Mouse (Mus musculus) kidney, postnatal 0 days (tissue): ENCODE results near the gene Wasf2. TPM values are rescaled to one million over a fixed set of nuclear protein-coding genes. Genes with fewer than 3 reads are reported as not detected.

Experiments used
- ATAC-seq: fragments of 200-750 bp; cut with Nextera tagmentation; replicated peaks from 2 replicates; pipeline ENCODE4 v1.8.0; 2017; ENCODE audit warnings: low read depth, moderate number of reproducible peaks, moderate TSS enrichment, moderate library complexity; ENCODE audit not compliant: low FRiP score
- DNase-seq: peaks from one replicate; pipeline ENCODE4 v3.0.0-alpha.2; 2016; ENCODE audit warnings: low spot score
- H3K27ac ChIP-seq: fragments of 300-500 bp; sonication (generic); 2 replicates; pipeline ENCODE4 v1.5.1; 2014; ENCODE audit warnings: mild to moderate bottlenecking
- H3K27me3 ChIP-seq: fragments of 300-500 bp; sonication (generic); 2 replicates; pipeline ENCODE4 v1.6.1; 2014; ENCODE audit warnings: low read length, mixed read lengths; ENCODE audit not compliant: insufficient read depth
- H3K36me3 ChIP-seq: fragments of 300-500 bp; sonication (generic); 2 replicates; pipeline ENCODE4 v1.6.1; 2014; ENCODE audit warnings: low read length, mixed read lengths; ENCODE audit not compliant: insufficient read depth
- H3K4me1 ChIP-seq: fragments of 300-500 bp; sonication (generic); replicated peaks from 2 replicates; pipeline ENCODE4 v1.6.1; 2014; ENCODE audit warnings: antibody characterized with exemption, low read length, mixed read lengths; ENCODE audit not compliant: insufficient read depth
- H3K4me2 ChIP-seq: fragments of 300-500 bp; sonication (generic); 2 replicates; pipeline ENCODE4 v1.6.1; 2014; ENCODE audit warnings: mild to moderate bottlenecking, low read length, moderate library complexity, mixed read lengths
- H3K4me3 ChIP-seq: fragments of 300-500 bp; sonication (generic); replicated peaks from 2 replicates; pipeline ENCODE4 v1.5.1; 2014; ENCODE audit warnings: low read depth, low read length
- H3K9ac ChIP-seq: fragments of 300-500 bp; sonication (generic); 2 replicates; pipeline ENCODE4 v1.6.1; 2014; ENCODE audit warnings: low read depth, low read length
- H3K9me3 ChIP-seq: fragments of 300-500 bp; sonication (generic); replicated peaks from 2 replicates; pipeline ENCODE4 v1.6.1; 2016; ENCODE audit warnings: low read length, inconsistent platforms, mixed read lengths
- CTCF ChIP-seq: IDR thresholded peaks from 2 replicates; pipeline ENCODE4 v1.5.1; 2016; ENCODE audit warnings: antibody characterized with exemption, low read depth, mild to moderate bottlenecking, moderate library complexity
- WGBS: fragments of 180-500 bp; shearing (Covaris S2); extraction: QIAGEN DNeasy Blood & Tissue Kit; methylation state at CpG from one replicate; pipeline ENCODE4 v1.1.7; 2014; 5-methylcytosine and 5-hydroxymethylcytosine counted together
- polyA plus RNA-seq: library from polyadenylated mRNA; unstranded; fragments of >200 nt; fragmentation: Nextera tagmentation; extraction: Ambion mirVana; gene quantifications from 2 replicates; pipeline ENCODE4 v1.2.1, GENCODE M21; 2015

Gene Wasf2
- polyA plus RNA-seq, 1 experiment from 2014 or later, result 98.8 TPM

DNA sequence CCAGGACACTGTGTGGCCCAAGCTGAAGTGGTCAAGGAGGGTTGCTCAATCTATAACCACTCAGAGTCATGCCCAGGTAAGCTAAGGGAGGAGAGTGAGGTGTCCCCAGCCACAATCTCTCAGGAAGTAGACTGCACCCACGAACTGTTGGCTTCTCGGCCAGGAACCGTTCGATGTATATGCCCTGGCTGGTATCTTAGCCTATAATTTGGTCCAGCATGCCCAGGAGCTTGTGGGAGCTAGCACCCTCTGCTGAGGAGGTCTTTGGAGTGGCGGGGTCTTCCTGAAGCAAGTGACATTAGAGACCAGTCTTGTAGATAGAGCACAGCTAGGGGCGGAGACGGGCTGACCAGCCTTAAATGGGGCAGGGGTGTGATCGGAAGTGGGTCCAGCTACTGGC lies 91.4 kb downstream of the Wasf2 start:
- Histone ChIP-seq H3K9ac (no peak overlapping the region), H3K9me3 (no peaks in the 10 kb centered on the region), H3K36me3 (no peaks in the 10 kb centered on the region), H3K4me2 (no peak overlapping the region), H3K27ac (no peak overlapping the region), H3K4me1 (peaks cover 5% of the 10 kb centered on the region; the same call in 1 of the 2 replicates), H3K4me3 (no peak overlapping the region), H3K27me3 (no peaks in the 10 kb centered on the region)
- ATAC-seq, result no peak
- 82% methylated on average over 8 of the region's 8 CpGs for WGBS
- no peak for TF ChIP-seq CTCF
- no peak for DNase-seq

DNA sequence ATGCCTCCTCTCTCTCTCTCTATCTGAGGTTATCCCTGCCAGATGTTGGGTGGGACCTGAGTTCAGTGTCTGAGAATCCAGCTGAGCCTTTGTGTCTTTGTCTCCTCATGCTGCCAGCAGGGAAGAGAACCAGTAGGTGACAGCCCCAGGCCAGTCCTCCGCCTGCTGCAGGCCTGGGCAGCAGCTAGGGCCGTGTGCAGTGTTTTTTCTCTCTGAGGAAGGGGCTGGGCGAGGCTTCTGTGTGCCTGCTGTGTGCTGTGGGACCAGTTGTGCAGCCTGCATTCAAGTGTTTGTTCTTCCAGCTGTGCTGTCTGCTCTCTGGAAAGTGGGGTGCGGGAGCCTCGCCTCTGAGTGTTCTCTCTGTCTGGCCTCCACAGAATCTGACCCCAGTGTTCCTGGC lies 93.6 kb downstream of the Wasf2 start:
- Histone ChIP-seq H3K27me3 (no peaks in the 10 kb centered on the region), H3K4me1 (peaks cover 5% of the 10 kb centered on the region; the same call in 1 of the 2 replicates), H3K9me3 (no peaks in the 10 kb centered on the region), H3K4me2 (no peak overlapping the region), H3K4me3 (no peak overlapping the region), H3K27ac (no peak overlapping the region), H3K36me3 (no peaks in the 10 kb centered on the region), H3K9ac (no peak overlapping the region)
- DNase-seq, result no peak
- ATAC-seq, result no peak
- no peak for TF ChIP-seq CTCF
- WGBS, result 69% methylated on average over 5 of the region's 5 CpGs

DNA sequence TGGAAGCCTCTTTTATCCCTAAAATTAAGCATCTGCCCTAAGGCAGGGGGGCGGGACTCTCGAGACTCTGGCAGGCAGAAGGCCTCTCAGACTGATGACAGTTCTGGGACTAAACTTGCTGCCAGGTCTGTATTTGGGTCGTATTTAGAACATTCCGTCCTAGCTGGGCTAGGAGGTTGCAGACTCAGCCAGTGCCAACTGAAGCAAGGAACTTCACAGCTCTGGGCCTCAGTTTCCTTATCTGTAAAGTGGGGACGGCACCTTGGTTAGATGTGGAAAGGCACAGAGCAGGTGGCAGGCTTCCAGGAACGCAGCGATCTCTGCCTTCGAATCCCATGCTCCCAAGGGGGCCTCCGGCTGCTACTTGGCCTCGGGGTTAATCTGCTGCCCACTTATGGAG lies 95.8 kb downstream of the Wasf2 start:
- H3K4me2 ChIP-seq, result no peak overlapping the region
- DNase-seq (no peak), ATAC-seq (no peak)
- no peaks in the 10 kb centered on the region for H3K27me3 ChIP-seq
- H3K4me1 ChIP-seq, result peaks cover 5% of the 10 kb centered on the region; the same call in 1 of the 2 replicates
- H3K9ac ChIP-seq, result no peak overlapping the region
- no peak overlapping the region for H3K4me3 ChIP-seq
- H3K9me3 ChIP-seq, result no peaks in the 10 kb centered on the region
- no peak overlapping the region for H3K27ac ChIP-seq
- WGBS, result 59% methylated on average over 10 of the region's 10 CpGs
- no peaks in the 10 kb centered on the region for H3K36me3 ChIP-seq
- no peak for TF ChIP-seq CTCF

GRCm38 (mm10) chr4:133227636-133228035 lies 97.3 kb downstream of the Wasf2 start:
- Histone ChIP-seq H3K9ac (no peak overlapping the region), H3K4me1 (peaks cover 4% of the 10 kb centered on the region; the same call in 1 of the 2 replicates), H3K27me3 (no peaks in the 10 kb centered on the region), H3K27ac (no peak overlapping the region), H3K4me2 (no peak overlapping the region), H3K36me3 (no peaks in the 10 kb centered on the region), H3K4me3 (no peak overlapping the region), H3K9me3 (no peaks in the 10 kb centered on the region)
- no peak for DNase-seq
- TF ChIP-seq CTCF, result no peak
- ATAC-seq, result peak; percentile 60
- 38% methylated on average over 8 of the region's 8 CpGs for WGBS

- Histone ChIP-seq H3K4me2 (no peak overlapping the region), H3K4me1 (no peaks in the 10 kb centered on the region), H3K27ac (no peak overlapping the region), H3K27me3 (no peaks in the 10 kb centered on the region), H3K36me3 (no peaks in the 10 kb centered on the region), H3K9me3 (no peaks in the 10 kb centered on the region), H3K4me3 (no peak overlapping the region), H3K9ac (no peak overlapping the region)
- ATAC-seq (no peak), DNase-seq (no peak)
- 78% methylated on average over 8 of the region's 8 CpGs for WGBS
- no peak for TF ChIP-seq CTCF
These were observed 99.3 kb downstream of the Wasf2 start for GRCm38 (mm10) chr4:133229582-133229981.

GRCm38 (mm10) chr4:133233285-133233976 lies 103.1 kb downstream of the Wasf2 start:
- no peaks in the 10 kb centered on the region for H3K4me1 ChIP-seq
- H3K27ac ChIP-seq, result no peak overlapping the region
- TF ChIP-seq CTCF, result peak; percentile 73
- H3K27me3 ChIP-seq, result no peaks in the 10 kb centered on the region
- ATAC-seq (no peak), DNase-seq (peak; percentile 70)
- no peaks in the 10 kb centered on the region for H3K36me3 ChIP-seq
- H3K4me3 ChIP-seq, result no peak overlapping the region
- H3K9me3 ChIP-seq, result no peaks in the 10 kb centered on the region
- WGBS, result 37% methylated on average over 10 of the region's 10 CpGs
- H3K4me2 ChIP-seq, result no peak overlapping the region
- H3K9ac ChIP-seq, result no peak overlapping the region

DNA sequence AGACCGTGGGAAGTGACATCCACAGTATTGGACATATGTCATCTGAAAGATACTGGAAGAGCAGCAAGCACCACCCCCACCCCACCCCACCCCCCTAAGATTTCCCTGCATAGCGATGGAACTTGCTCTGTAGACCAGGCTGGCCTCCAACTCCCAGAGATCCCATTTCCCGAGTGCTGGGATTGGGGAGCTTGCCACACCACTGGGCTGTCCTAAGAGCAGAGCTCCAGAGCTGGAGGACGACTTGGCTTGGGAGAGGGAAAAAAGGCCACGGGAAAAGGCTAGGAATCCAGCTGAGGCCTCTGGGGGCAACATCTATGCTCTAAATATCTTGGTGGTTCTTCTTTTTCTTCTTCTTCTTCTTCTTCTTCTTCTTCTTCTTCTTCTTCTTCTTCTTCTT lies 104.5 kb downstream of the Wasf2 start:
- no peaks in the 10 kb centered on the region for H3K9me3 ChIP-seq
- no peaks in the 10 kb centered on the region for H3K4me1 ChIP-seq
- H3K4me3 ChIP-seq, result no peak overlapping the region
- no peak overlapping the region for H3K9ac ChIP-seq
- 60% methylated on average over 5 of the region's 5 CpGs for WGBS
- no peak for TF ChIP-seq CTCF
- DNase-seq (no peak), ATAC-seq (no peak)
- H3K27me3 ChIP-seq, result no peaks in the 10 kb centered on the region
- H3K36me3 ChIP-seq, result no peaks in the 10 kb centered on the region
- no peak overlapping the region for H3K27ac ChIP-seq
- H3K4me2 ChIP-seq, result no peak overlapping the region
